Mouse (Mus musculus) adrenal gland, adult (tissue): Measurements from ENCODE around the gene Mettl17.
"Not testable (repeated sequence)": the region's sequence is repeated elsewhere in the genome, so short reads cannot be mapped to it uniquely, and the experiment has no call there.

ENCODE experiments used
- DNase-seq, 2 experiments: peaks; one replicate each; pipeline ENCODE4 v3.0.0; 2022 to 2023; ENCODE audit warnings: low spot score in 1 of 2; ENCODE audit not compliant: inconsistent age in 2 of 2

Gene Mettl17

DNA sequence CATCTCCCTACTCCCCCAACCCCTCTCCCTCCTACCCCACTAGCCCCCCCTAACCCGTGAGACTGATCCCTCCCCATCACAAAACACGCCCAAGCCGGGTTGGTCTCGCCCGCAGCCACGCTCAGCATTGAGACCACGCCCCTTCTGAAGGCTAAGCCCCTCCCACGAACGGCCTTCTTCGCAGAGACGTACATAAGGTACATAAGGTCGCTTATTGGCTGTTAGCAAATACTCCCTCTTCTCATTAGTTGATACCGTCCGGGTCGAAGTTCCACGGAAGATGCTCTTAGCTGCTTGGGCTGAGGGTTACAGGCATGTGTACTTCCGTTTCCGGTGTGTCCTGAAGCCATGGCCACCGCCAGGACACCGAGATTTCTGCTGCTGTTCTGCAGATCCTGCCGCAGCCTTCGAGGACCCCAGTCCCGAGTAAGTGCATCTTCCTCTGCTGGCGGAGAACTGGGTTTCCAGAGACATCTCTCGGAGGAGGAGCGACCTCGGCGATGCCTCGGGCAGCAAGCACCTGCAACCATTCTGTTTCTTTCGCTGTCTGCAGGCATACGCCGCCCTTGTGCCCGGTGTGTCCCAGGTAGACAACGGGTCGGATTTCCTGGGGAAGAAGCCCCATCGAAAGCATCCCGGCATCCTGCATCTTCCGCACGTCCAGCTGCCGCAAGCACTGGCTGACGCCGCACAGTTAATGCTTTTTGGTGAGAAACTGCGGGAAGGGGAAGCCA is at the start of gene Mettl17:
Gene Mettl17 (plus strand): TSS at position 245 of the 734 bp plus-strand sequence.
- DNase-seq = peak; percentile 96 to 98

DNA sequence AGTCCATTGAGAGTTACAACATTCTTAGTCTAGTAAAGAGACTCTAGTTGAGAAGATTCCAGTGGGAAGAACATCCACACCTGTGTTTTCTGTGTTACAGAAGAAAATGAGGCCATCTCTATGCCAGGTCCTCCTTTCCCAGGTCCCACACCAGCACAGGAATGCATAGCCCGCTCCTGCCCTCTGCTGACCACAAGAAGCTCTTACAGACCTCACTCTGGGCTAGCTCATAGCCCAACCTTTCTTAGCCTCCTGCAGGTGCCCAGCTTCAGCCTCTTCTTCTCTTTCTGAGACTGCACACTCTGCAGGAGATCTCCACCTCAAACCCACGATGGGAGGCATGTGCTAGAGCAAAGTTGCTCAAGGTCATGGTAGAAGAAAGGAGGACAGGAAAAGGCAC is 46.2 kb upstream of the Mettl17 start:
- peak in 1 of 2 experiments; percentile 51 for DNase-seq

DNA sequence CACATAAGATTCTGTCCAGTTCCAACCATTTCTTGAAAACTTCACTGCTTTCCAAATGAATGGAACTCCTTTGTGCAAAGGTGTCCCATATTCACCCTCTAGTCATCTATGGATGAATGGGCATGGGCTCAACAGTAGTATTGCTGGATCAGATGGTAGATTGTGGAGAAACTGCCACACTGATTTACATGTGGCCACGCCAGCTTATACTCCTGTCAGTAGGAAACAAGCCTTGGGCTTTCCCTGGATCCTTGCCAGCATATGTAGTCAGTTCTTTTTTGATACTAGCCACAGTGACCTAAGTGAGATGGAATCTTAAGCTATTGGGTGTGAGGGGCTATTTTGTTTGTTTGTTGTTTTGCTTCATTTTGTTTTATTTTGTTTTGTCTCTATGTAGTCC is 42.4 kb upstream of the Mettl17 start:
- DNase-seq = no peak

DNA sequence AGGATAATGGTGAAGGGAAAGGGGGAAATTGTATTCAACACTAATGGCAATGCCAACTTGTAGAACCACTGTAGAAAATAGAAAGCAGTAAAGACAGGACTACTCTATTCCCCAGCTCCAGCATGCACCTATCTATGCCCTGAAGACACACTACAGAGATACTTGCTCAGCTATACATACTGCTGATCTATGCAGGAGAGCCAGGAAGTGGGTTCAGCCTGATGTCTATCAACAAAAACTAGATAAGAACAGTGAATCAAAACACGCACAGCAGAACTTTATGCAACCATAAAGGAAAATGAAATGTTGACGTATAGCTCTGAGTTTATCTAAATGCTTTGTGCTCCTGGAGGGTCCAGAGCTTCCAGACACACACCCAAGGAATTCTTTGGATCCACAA is 41.9 kb upstream of the Mettl17 start:
- DNase-seq = no peak

DNA sequence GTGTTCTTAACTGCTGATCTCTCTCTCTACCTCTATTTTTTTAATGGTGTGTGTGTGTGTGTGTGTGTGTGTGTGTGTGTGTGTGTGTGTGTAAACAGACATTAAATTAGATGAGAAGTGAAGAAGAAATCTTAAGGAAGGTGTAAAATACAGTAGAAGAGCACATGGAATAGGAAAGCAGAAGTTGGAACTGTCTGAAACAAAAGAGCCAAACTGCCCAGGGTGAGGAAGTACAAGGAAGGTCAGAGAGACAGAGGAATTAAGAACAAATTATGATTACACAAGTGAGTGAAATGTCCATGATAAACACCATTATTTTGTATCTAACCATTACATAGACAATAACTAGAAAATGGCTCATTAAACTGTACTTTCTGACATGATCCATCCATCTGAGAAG is 40.8 kb upstream of the Mettl17 start:
- no peak for DNase-seq

DNA sequence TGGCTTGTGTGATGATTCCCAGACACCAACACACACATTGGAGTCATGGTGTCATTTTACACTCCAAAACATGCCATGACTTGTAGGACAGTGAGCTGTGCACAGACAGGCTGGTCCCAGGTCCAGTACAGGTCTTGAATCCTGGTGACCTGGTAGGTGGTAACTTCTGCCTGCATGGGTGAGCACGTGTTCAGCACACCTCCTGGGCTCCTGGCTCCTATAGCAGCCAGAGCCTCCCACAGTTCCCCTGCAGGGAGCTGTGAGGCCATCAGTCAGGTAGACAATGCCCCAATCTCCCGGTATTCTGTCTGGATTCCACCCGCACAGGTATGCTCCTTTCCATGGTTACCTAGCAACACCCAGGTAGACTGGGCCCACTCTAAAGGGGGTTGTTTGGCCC is 38.1 kb upstream of the Mettl17 start:
- no peak for DNase-seq

DNA sequence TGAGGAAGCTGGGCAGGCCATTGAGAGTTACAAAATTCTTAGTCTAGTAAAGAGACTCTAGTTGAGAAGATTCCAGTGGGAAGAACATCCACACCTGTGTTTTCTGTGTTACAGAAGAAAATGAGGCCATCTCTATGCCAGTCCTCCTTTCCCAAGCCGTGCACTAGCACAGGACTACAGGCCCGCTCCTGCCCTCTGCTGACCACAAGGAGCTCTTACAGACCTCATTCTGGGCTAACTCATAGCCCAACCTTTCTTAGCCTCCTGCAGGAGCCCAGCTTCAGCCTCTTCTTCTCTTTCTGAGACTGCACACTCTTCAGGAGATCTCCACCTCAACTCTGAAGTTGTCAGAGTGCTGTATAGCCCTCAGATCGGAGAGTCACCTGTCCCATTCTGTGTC is 33.6 kb upstream of the Mettl17 start:
- DNase-seq = peak in 1 of 2 experiments; percentile 58

DNA sequence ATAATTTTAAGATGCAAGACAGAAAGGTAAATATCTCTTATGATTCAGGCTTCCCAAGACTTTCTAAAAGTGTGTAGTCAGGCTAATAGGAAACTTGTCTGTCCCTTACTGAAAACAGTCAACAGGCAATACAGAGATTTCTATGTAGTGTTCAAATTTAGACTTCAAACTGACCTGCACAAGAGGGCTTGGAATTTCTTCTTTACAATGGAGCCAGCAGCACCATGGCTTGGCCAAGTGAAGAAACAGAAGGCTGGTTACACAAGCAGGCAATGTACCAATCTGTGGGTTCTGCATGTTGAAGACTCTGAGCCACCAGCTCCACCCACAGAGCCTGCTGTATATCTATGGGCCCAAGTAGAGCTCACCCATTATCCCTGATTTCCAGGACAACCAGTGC is 31.2 kb upstream of the Mettl17 start, which contains the start of gene Ear6:
Gene Ear6 (plus strand): TSS at position 301 of the 400 bp plus-strand sequence.
- no peak for DNase-seq

DNA sequence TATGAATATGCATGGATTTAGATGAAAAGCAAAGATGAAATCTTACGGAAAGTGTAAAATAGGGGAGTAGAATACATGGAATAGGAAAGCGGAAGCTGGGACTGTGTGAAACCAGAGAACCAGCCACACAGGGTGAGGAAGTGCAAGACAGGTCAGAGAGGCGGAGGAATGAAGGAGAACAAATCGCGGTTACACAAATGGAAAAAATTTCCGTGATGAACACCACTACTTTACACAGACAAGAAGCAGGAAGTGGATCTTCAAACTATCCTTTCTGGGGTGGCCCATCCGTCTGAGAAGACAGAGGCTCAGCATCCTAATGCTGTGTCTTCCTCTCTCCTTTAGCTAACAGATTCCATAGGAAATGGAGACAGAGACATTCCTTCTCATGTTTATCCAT is 29.4 kb upstream of the Mettl17 start:
- not testable (repeated sequence) for DNase-seq

DNA sequence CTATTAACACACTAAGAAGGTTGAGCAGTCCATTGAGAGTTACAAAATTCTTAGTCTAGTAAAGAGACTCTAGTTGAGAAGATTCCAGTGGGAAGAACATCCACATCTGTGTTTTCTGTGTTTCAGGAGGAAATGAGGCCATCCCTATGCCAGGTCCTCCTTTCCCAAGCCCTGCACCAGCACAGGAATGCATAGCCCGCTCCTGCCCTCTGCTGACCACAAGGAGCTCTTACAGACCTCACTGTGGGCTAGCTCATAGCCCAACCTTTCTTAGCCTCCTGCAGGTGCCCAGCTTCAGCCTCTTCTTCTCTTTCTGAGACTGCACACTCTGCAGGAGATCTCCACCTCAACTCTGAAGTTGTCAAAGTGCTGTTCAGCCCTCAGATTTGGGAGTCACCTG is 21.0 kb upstream of the Mettl17 start:
- DNase-seq = peak in 1 of 2 experiments; percentile 56

DNA sequence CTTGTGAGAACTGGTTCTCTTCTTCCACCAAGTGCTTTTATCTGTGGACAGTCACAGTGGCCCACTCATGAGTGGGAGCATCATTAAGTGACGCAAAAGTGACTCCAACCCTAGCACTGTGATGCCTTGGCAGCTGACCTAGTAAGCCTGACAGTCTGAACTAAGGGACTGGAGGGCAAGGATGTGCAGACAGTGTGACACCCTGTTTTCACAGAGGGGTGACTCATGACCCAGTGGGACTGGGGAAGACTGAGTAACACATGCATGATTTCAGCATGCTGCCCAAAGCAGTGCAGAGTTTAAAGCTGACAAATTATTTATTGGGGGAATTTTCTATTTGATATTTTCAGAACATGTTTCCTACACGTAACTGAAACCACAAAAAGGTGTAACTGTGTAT is 13.9 kb upstream of the Mettl17 start:
- DNase-seq = peak; percentile 75 to 76

DNA sequence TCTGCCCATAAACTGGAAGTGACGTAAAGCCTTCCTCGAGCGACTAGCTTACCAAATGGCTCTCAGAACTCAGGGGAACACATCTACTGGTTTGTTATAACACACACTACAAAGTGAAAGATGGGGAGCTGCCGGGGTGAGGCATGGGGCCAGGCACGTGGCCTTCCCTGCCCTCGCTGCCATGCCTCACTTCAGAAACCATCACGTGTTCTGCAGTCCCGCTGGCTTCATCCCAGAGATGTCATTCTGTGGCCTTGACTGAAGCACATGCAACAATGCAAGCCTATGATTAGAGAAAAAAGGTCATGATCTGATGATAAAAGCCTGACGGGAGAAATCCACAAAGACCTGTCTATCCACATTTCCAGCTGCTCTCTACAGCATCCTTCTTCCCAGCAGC is 12.9 kb upstream of the Mettl17 start:
- peak; percentile 89 to 95 for DNase-seq

DNA sequence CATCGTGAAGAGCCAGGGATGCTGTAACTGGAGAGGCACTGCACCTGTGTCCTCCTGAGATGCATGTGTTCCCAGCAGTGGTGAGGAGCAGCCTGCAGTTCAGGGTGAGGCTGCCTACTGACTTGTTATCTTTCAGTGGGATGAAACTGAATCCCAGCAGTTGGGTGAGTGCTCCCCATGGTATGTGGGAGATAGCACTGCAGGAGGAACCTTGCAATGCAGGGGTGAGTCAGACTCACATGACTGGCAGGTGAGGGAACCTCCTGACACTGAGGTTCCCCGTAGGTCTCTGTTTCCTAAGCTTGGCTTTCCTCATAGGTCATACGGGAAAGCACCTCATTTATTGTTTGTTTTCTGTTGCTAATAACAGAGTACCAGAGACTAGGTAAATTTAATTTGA is 7.1 kb upstream of the Mettl17 start:
- DNase-seq = no peak

DNA sequence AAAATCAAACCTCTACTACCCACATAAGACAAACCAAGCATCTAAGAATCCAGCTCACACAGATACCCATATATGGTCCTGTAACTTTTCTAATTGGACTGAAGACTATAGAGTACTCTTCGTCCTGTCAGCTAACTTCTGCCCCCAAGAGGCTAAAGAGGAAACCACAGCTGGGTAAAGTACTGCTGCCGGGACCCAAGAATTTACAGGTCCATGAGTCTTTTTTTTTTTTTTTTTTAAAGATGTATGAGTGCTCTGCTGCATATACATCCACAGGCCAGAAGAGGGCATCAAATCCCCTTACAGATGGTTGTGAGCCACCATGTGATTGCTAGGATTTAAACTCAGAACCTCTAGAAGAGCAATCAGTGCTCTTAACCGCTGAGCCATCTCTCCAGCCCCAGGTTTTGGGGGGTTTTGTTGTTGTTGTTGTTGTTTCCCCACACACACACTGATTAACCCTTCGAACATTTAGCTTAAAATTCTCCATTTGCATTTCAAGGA is 1.1 kb upstream of the Mettl17 start:
- peak; percentile 86 to 94 for DNase-seq

DNA sequence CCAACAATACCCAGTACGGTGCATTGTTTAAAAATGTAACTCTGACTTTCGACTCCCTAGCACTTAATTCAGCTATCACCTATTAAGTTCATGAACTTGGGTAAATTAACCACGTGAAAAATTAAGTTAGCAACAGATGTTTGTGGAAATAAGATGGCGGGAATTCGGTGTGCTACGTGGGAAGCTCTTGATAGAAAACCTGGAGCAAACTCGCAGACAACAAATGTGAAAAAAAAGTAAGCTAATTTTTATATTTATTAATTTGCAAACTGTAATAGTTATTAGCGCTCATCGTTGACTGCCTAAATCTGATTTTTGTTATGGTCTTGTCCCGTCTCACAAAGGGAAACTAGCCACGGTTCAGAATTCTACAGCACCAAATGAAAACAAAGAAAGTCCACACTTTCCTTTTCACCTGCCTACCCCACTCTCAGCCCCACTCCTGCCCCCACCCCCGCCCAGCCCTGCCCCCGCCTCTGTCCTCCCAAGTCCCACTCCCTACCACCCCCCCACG is 554 bp upstream of the Mettl17 start:
- no peak for DNase-seq

DNA sequence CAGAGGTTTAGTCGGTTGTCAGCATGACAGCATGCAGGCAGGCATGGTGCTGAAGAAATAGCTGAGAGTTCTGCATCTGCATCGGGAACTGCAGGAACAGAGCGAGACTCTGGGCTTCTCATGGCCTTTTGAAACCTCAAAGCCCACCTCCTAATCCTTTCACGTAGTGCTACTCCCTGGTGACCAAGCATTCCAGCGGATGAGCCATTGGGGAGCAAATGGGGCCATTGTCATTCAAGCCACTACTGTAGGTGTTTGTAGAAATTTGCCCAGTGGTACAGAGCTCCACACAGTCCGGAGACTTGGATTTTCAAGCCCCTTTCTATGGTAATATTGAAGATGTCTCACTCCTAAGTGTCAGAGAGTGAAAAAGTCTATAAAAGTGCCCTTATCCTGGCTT is 1.4 kb downstream of the Mettl17 start:
- no peak for DNase-seq

DNA sequence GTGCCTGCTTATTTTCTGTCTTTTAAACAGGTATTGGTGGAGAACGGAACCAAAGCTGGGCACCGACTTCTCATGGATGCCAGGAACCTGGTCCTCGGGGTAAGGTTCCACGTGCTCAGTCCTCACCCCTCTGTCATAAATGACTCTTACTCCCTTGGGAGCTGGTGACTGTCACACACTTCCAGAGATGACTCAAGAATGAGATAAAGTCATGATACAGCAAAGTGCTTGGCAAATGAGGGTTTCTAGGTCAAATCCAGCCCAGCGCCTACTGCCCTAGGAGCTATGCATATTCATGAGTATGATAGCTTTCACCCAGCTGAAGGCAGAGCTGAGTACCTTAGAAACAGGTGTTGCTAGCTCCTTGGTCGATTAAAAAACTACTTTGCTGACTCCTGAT is 5.2 kb downstream of the Mettl17 start:
- DNase-seq = peak in 1 of 2 experiments; percentile 55

DNA sequence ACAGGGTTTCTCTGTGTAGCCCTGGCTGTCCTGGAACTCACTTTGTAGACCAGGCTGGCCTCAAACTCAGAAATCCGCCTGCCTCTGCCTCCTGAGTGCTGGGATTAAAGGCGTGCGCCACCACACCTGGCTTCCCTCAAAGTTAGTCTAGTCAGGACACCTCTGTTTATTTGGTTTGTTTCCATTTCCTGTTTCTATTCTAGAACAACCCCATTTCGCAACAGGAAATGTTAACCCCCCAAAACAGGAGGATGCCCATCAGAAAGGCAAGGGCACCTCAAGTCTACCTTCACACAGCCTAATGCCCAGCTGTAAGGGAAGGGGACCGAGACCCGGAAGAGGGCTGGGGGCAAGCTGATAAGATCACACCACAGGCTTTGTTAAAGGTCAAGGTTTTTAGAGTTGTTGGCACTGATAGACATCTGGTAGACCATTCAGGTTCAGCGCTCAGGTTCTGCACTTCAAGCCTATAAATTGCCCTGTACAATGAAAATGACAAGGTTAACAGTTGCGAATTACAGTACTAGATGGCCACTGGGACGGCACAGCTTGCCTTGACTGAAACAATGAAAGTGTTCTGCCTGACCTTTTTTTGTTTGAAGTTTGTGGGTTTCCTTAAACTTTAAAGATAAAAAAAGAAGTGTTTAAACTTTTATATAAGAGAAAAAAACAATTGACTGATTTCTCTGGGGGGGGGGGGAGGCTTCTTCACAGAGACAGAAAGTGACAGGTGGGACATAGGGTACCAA is 7.7 kb downstream of the Mettl17 start, which contains the start of gene Slc39a2:
Gene Slc39a2 (plus strand): TSS at position 699 of the 749 bp plus-strand sequence.
- peak in 1 of 2 experiments; percentile 35 for DNase-seq

DNA sequence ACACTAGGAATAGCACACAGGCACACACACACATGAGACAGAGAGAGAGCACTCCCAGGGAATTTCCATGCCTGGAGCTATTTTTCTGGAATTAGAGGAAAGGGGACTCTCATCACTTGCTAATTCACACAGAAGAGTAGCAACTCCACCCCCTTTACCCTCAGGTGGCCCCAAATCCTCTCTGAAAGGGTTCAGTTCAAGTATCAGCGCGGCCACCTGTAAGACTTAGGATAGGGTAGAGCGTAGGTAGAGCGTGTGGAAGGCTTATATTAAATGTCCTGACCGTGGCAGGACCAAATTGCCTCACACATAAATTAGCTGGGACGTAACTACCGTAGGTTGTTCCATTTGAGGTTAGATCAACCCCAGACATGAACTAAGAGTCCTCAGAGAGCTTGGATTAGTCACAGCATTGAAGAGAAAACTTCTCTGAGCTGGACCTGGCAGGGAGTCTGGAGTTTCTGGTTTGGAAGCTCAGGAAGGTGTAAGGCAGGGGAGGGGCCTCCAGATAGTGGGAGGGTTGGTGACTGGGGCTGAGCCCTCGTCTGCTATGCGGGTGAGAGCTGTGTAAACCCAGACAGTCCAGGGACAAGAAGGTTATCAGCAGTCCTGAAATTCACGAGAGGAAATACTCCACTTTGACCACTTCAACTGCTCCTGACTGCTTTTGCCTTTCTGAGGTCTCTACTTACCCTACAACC is 8.6 kb downstream of the Mettl17 start:
- DNase-seq = no peak

DNA sequence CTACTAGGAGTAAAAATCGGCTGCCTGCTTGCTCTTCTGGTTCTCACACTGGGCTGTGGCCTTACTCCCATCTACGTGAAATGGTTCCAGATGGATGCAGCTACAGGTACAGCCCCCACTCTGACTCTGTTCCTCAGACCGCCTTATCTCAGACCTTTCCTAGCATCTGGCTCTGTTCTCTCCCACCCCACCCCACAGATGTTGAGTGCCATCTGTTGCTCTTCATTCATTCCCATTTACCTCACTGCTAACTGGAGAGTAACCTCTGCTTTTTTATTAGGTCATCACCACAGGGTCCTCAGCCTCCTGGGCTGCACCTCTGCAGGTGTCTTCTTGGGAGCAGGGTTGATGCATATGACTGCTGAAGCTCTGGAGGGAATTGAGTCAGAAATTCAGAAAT is 9.2 kb downstream of the Mettl17 start:
- no peak for DNase-seq

DNA sequence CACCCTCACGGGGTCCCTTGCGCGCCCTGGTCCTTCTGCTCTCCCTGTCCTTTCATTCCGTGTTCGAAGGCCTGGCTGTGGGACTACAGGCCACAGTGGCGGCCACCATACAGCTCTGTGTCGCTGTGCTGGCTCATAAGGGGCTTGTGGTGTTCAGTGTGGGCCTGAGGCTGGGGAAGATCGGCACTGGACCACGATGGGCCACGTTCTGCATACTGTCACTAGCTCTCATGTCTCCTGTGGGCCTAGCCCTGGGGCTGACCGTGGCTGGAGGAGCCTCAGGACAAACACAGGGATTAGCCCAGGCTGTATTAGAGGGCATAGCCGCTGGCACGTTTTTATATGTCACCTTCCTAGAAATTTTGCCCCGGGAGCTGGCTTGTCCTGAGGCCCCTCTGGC is 10.4 kb downstream of the Mettl17 start:
- no peak for DNase-seq
